Mouse (Mus musculus): ENCODE results near the gene Rab7. TPM values are rescaled to one million over a fixed set of nuclear protein-coding genes. Genes with fewer than 3 reads are reported as not detected.

Gene Rab7
- total and polyA plus RNA-seq, 3 experiments = 58.6 to 361 (median 68.9) TPM

- Histone ChIP-seq H3K27ac (ENCODE audit: insufficient read depth, low read depth) (no peak overlapping the region), H3K79me2 (replicated peaks; ENCODE audit: control insufficient read depth, extremely low read depth, insufficient read depth, poor library complexity, severe bottlenecking) (peaks cover 9% of the 10 kb centered on the region), H3K9me3 (replicated peaks; ENCODE audit: low read length) (peaks cover 4% of the 10 kb centered on the region), H3K27me3 (replicated peaks) (peaks cover 5% of the 10 kb centered on the region), H3K4me3 (replicated peaks in 1 of 3; ENCODE audit: low read depth in 2 of 3, low read length in 2 of 3, poor library complexity in 1 of 3) (no peak overlapping the region), H3K36me3 (replicated peaks in 1 of 2; ENCODE audit: control insufficient read depth in 1 of 2, insufficient read depth in 1 of 2, low read length in 1 of 2) (no peaks in the 10 kb centered on the region), H3K9ac (ENCODE audit: insufficient read depth, low read depth) (no peak overlapping the region), H3K4me2 (ENCODE audit: insufficient read depth, low read depth, poor library complexity, severe bottlenecking) (no peak overlapping the region), H3K4me1 (ENCODE audit: control insufficient read depth in 1 of 2, insufficient read depth in 2 of 2) (peaks cover 5 to 11% of the 10 kb centered on the region in 2 experiments; a peak in 3 of 4 replicates)
- DNase-seq (ENCODE audit: extremely low read depth) = no peak
- dilution Hi-C loops (cut with MboI; ENCODE audit: extremely low pct_ligation_motif_present, extremely low pct_unique_long_range_greater_than_20kb, low sequenced_read_pairs) (no loop called here), in situ Hi-C loops (cut with MboI; ENCODE audit: low pct_ligation_motif_present, low pct_unique_long_range_greater_than_20kb, low sequenced_read_pairs) (no loop called here)
- TF ChIP-seq POLR2A (IDR thresholded peaks at IDR 0.05; ENCODE audit: low read depth, low read length) = no peak
- TF ChIP-seq GABPA (IDR thresholded peaks at IDR 0.05; ENCODE audit: insufficient replicate concordance, low read depth, low read length) = no peak
- TF ChIP-seq ZMIZ1 (IDR thresholded peaks at IDR 0.05; ENCODE audit: low read depth, low read length) = no peak
- TF ChIP-seq ZNF384 (IDR thresholded peaks at IDR 0.05; ENCODE audit: low read depth, low read length) = no peak
Measured at GRCm38 (mm10) chr6:88049008-88049407, 3.9 kb upstream of the Rab7 start.

- H3K9ac ChIP-seq (ENCODE audit: insufficient read depth, low read depth) = no peak overlapping the region
- H3K36me3 ChIP-seq (replicated peaks in 1 of 2; ENCODE audit: control insufficient read depth in 1 of 2, insufficient read depth in 1 of 2, low read length in 1 of 2) = peaks cover 0 to 2% of the 10 kb centered on the region in 2 experiments
- H3K79me2 ChIP-seq (replicated peaks; ENCODE audit: control insufficient read depth, extremely low read depth, insufficient read depth, poor library complexity, severe bottlenecking) = peaks cover 20% of the 10 kb centered on the region
- dilution Hi-C loops (cut with MboI; ENCODE audit: extremely low pct_ligation_motif_present, extremely low pct_unique_long_range_greater_than_20kb, low sequenced_read_pairs) (no loop called here), in situ Hi-C loops (cut with MboI; ENCODE audit: low pct_ligation_motif_present, low pct_unique_long_range_greater_than_20kb, low sequenced_read_pairs) (no loop called here)
- no peak for DNase-seq (ENCODE audit: extremely low read depth)
- peaks cover 10 to 18% of the 10 kb centered on the region in 2 experiments for H3K4me1 ChIP-seq (ENCODE audit: control insufficient read depth in 1 of 2, insufficient read depth in 2 of 2)
- no peak overlapping the region for H3K4me3 ChIP-seq (replicated peaks in 1 of 3; ENCODE audit: low read depth in 2 of 3, low read length in 2 of 3, poor library complexity in 1 of 3)
- H3K4me2 ChIP-seq (ENCODE audit: insufficient read depth, low read depth, poor library complexity, severe bottlenecking) = no peak overlapping the region
- no peak overlapping the region for H3K27ac ChIP-seq (ENCODE audit: insufficient read depth, low read depth)
- TF ChIP-seq MAFK (IDR thresholded peaks at IDR 0.05; ENCODE audit: insufficient replicate concordance, low read length) (no peak), KAT2A (IDR thresholded peaks at IDR 0.05; ENCODE audit: insufficient replicate concordance, low read length) (no peak), CTCF (conservative IDR thresholded peaks at IDR 0.05 in 1 of 2, IDR thresholded peaks at IDR 0.05 in 1 of 2; ENCODE audit: low read depth in 2 of 2, low read length in 2 of 2) (no peak), JUND (conservative IDR thresholded peaks at IDR 0.05; ENCODE audit: low read depth, low read length) (no peak), NRF1 (IDR thresholded peaks at IDR 0.05; ENCODE audit: low read depth, low read length) (no peak), MYC (IDR thresholded peaks at IDR 0.05; ENCODE audit: low read depth, low read length) (no peak), UBTF (IDR thresholded peaks at IDR 0.05; ENCODE audit: low read depth, low read length) (no peak), ELF1 (IDR thresholded peaks at IDR 0.05; ENCODE audit: low read depth, low read length) (no peak), BHLHE40 (IDR thresholded peaks at IDR 0.05; ENCODE audit: low read depth, low read length) (no peak), IRF4 (IDR thresholded peaks at IDR 0.05; ENCODE audit: low read depth, low read length) (no peak), E2F4 (IDR thresholded peaks at IDR 0.05; ENCODE audit: insufficient replicate concordance, low read depth, low read length) (no peak), MAZ (IDR thresholded peaks at IDR 0.05; ENCODE audit: low read depth, low read length) (no peak), POLR2A (IDR thresholded peaks at IDR 0.05; ENCODE audit: low read depth, low read length) (no peak), SIN3A (IDR thresholded peaks at IDR 0.05; ENCODE audit: low read length) (no peak)
- H3K27me3 ChIP-seq (replicated peaks) = peaks cover 3% of the 10 kb centered on the region
- H3K9me3 ChIP-seq (replicated peaks; ENCODE audit: low read length) = peaks cover 4% of the 10 kb centered on the region
Measured at GRCm38 (mm10) chr6:88047853-88048252, 2.8 kb upstream of the Rab7 start.
